Mouse (Mus musculus) kidney, adult 8-10 months (tissue): ENCODE measurements around the gene Pdxk.
"Not testable (repeated sequence)": the region's sequence is repeated elsewhere in the genome, so short reads cannot be mapped to it uniquely, and the experiment has no call there.

ENCODE experiments used
- DNase-seq, 2 experiments: peaks; one replicate each; pipeline ENCODE4 v3.0.0; 2022

Pdxk gene

GRCm38 (mm10) chr10:78464792-78465207, at the start of gene Pdxk:
Gene Pdxk, minus strand, starts transcription at chr10:78464975.
- DNase-seq: peak; percentile 98

GRCm38 (mm10) chr10:78502986-78503733, 38.4 kb upstream of the Pdxk start:
- no peak for DNase-seq

GRCm38 (mm10) chr10:78487431-78488086, 22.8 kb upstream of the Pdxk start:
- DNase-seq: peak; percentile 77 to 86

- no peak for DNase-seq
Measured at GRCm38 (mm10) chr10:78486871-78487270, 22.1 kb upstream of the Pdxk start.

GRCm38 (mm10) chr10:78485369-78485768, 20.6 kb upstream of the Pdxk start:
- DNase-seq: not testable (repeated sequence)

- peak; percentile 55 to 66 for DNase-seq
Measured at GRCm38 (mm10) chr10:78481928-78482499, 17.2 kb upstream of the Pdxk start.

GRCm38 (mm10) chr10:78480954-78481927, 16.5 kb upstream of the Pdxk start:
- DNase-seq: no peak

GRCm38 (mm10) chr10:78476821-78477220, 12.0 kb upstream of the Pdxk start:
- no peak for DNase-seq

GRCm38 (mm10) chr10:78474759-78475158, 10.0 kb upstream of the Pdxk start:
- DNase-seq: peak in 1 of 2 experiments; percentile 58

- peak; percentile 54 to 76 for DNase-seq
Measured at GRCm38 (mm10) chr10:78473434-78473833, 8.7 kb upstream of the Pdxk start.

GRCm38 (mm10) chr10:78472046-78472445, 7.3 kb upstream of the Pdxk start:
- DNase-seq: no peak

- no peak for DNase-seq
Measured at GRCm38 (mm10) chr10:78470582-78471313, 6.0 kb upstream of the Pdxk start.

GRCm38 (mm10) chr10:78467761-78468310, 3.1 kb upstream of the Pdxk start:
- no peak for DNase-seq

- peak; percentile 77 to 82 for DNase-seq
Measured at GRCm38 (mm10) chr10:78466647-78467046, 1.9 kb upstream of the Pdxk start.

- DNase-seq: no peak
Measured at GRCm38 (mm10) chr10:78465472-78465871, 697 bp upstream of the Pdxk start.

GRCm38 (mm10) chr10:78464201-78464791, 479 bp downstream of the Pdxk start:
- DNase-seq: no peak

GRCm38 (mm10) chr10:78463769-78464167, 1.0 kb downstream of the Pdxk start:
- DNase-seq: no peak

GRCm38 (mm10) chr10:78462945-78463768, 1.6 kb downstream of the Pdxk start:
- DNase-seq: peak; percentile 69 to 74

- no peak for DNase-seq
Measured at GRCm38 (mm10) chr10:78461767-78462166, 3.0 kb downstream of the Pdxk start.

- peak; percentile 52 to 55 for DNase-seq
Measured at GRCm38 (mm10) chr10:78460463-78460862, 4.3 kb downstream of the Pdxk start.
